Mouse (Mus musculus) ES-Bruce4 (cell line): Measurements from ENCODE around the gene Klhl21.

Source experiments
- CTCF ChIP-seq: IDR thresholded peaks from one replicate; pipeline ENCODE4 v1.8.1; 2011; ENCODE audit warnings: low read depth, low read length
- EP300 ChIP-seq: IDR thresholded peaks from 2 replicates; pipeline ENCODE4 v1.6.1; 2011; ENCODE audit warnings: low read depth, low read length; ENCODE audit not compliant: insufficient read depth
- POLR2A ChIP-seq: IDR thresholded peaks from one replicate; pipeline ENCODE4 v1.8.1; 2011; ENCODE audit warnings: low read length; ENCODE audit not compliant: insufficient read depth

DNA sequence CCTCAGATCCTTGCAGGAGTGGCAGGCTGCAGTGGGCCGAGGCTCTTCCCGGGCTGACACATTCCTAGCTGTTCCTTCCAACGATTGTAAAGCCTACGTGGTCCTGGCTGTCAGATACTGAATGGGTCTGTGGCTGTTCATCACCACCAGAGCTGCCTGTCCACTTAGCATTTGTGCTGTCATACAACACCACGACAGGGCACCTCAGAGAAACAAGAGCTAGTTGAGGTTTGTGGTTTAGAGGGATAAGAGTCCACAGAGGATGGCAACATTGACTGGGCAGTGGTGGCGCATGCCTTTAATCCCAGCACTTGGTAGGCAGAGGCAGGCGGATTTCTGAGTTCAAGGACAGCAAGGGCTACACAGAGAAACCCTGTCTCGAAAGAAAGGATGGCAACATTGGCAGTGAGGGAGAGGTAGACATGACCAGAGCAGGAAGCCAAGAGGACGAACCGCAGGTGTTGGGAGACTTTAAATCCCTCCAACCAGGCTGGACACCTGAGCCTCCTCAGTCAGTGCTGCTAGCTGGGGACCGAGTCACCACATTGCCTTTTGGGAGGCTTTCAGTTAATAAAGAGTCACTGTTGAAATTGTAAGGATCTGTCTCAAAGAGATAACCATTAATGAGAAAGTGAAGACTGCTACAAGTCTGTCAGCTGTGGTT lies 48.6 kb upstream of the Klhl21 start:
- TF ChIP-seq CTCF (no peak), POLR2A (no peak), EP300 (no peak)
